Mouse (Mus musculus) heart, adult 18-20 months (tissue): Measurements from ENCODE around the gene Ccdc12. TPM values are rescaled to one million over a fixed set of nuclear protein-coding genes. Genes with fewer than 3 reads are reported as not detected.

Experiments
- DNase-seq, 2 experiments: peaks; one replicate each; pipeline ENCODE4 v3.0.0; 2021 to 2022; ENCODE audit warnings: mixed read lengths in 1 of 2
- total RNA-seq, 2 experiments: library from RNA; stranded (reverse); gene quantifications; 2 replicates each; pipeline ENCODE4 v1.2.3; 2021

The Ccdc12 gene
- total RNA-seq, 2 experiments from 2014 or later: 57.3 to 61.5 TPM

GRCm38 (mm10) chr9:110703951-110704350 lies 47.6 kb downstream of the Ccdc12 start:
- DNase-seq: no peak

DNA sequence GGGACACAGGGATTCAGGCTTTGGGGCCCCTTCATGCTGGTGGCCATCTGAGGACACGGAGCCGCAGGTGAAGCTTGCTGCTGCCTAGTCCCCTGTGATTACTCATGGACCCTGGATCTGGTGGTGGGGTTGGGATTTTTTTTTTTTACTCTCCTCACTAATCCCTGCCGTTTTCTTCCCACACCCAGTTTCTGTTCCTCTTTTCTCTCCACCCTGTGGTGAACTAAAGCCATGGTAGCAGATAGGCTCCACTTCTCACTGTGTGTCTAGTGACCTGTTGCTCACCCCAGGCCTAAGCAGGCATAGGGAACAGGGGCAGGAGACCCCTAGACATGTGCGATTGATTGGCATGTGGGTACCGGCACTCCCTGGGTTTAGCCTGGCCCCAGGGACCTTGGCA lies 50.5 kb downstream of the Ccdc12 start:
- DNase-seq: no peak

GRCm38 (mm10) chr9:110709640-110710258 lies 53.4 kb downstream of the Ccdc12 start:
- DNase-seq: peak; percentile 87 to 92

GRCm38 (mm10) chr9:110711532-110711931 lies 55.2 kb downstream of the Ccdc12 start:
- DNase-seq: no peak

DNA sequence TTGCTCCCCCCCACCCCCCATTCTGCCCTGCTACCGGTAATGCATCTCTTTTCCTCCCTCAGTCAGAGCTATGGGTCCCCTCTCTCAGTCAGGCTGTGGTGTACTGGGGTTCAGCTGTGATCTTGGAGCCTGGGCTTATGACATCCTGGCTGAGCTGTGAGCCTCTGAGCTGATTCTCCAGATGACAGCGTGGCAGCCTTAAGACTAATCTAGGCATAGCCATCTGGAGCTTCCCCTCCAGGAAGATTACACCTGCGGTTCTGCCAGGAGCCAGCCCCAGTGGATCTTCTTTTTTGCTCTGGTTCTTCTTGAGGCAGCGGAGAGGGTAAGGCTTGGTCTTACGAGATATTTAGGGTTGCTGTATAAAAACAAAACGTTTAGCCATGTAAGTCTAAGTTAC lies 55.7 kb downstream of the Ccdc12 start:
- DNase-seq: no peak

DNA sequence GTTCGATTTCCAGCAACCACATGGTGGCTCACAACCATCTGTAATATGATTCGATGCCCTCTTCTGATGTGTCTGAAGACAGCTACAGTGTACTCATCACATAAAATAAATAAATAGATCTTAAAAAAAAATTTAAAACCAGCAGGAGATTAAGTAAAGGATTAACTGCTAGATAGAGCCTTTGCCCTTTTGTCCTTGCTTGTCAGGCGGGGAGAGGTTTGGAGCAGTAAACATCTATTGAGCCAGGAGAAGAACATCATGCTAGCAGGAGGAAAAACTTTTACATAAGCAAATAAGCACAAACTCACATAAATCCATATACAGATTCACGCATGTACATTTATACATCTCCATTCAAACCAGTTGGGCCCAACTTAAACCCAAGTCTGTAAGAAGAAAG lies 56.2 kb downstream of the Ccdc12 start:
- DNase-seq: no peak

GRCm38 (mm10) chr9:110713389-110713788 lies 57.1 kb downstream of the Ccdc12 start:
- DNase-seq: no peak

DNA sequence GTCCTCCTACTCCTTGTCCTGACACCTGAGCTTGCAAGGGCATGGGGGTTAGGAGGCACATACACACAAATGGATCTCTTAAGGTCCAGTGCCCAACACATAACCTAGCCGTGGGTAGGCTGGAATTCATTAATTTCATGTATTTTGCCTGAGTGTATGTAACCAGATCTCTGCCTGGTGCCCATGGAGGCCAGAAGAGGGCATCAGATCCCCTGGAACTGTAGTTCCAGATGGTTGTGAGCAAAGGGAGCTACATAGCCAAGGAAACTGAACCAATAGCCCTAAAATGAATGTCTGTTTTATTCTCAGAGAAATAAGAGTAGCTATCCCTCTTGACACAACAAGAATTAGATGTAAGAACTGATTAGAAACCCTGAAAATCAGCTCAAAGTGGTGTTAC lies 59.1 kb downstream of the Ccdc12 start:
- no peak for DNase-seq

- DNase-seq: peak; percentile 72 to 80
Observed at GRCm38 (mm10) chr9:110716775-110717174, 60.5 kb downstream of the Ccdc12 start.

DNA sequence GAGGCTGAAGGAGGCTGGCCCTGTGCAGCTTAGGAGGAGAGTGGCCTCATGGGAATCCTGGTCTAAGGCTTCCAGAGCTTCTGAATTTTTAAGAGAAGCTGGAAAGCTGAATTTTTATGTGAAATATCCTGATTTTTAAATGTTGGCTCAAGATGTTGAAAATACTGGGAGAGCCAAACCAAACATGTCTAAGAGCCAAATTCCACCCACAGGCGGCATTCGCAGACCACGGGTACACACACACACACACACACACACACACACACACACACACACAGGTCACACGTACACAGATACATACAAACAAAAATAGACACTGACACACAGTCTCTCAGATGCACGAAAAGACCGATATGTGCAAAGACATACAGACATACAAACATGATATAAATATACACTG lies 61.8 kb downstream of the Ccdc12 start:
- no peak for DNase-seq

- DNase-seq: no peak
Observed at GRCm38 (mm10) chr9:110718810-110719209, 62.5 kb downstream of the Ccdc12 start.

GRCm38 (mm10) chr9:110719977-110720376 lies 63.7 kb downstream of the Ccdc12 start:
- no peak for DNase-seq

DNA sequence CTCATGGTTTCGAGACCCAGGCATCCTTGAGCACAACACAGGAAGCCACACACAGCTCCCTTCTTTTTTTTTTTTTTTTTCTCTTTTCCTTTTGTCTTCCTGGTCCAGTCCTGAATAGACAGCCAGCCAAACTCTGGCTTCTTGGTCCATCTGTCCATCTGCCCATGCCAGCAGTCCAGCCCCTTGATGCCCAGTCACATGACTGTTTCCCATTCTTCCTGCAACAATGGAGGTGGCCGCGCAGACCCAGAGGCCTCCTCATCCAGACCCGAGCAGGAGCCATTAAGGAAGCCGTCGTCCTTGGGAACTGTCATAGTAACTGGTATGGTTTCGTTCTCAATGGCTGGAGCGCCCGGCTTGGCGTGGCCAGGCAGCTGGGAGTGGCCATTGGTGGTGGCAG lies 65.8 kb downstream of the Ccdc12 start:
- no peak for DNase-seq

DNA sequence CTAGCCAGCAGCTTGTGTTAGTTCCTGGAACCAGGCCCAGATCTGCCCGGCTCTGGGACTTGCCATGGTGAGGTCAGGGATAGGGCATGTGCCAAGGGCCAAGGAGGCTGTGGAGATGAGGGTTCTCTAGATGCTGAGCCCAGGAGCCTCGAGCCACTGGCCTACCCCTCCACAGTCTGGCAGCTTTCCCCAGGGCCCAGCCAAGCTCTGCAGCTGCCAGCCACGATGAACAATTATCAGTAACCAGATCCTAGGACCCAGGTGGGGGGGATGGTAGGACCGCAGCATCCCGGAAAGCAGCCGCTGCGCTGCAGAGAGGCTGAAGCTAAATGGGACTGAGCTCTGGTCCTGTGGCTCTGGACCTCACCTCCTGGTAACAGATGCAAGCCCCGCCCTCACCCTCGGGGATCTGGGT lies 69.4 kb downstream of the Ccdc12 start:
- peak; percentile 52 to 58 for DNase-seq

- DNase-seq: no peak
Observed at GRCm38 (mm10) chr9:110726867-110727266, 70.6 kb downstream of the Ccdc12 start.

GRCm38 (mm10) chr9:110729841-110730240 lies 73.5 kb downstream of the Ccdc12 start:
- peak in 1 of 2 experiments; percentile 69 for DNase-seq

DNA sequence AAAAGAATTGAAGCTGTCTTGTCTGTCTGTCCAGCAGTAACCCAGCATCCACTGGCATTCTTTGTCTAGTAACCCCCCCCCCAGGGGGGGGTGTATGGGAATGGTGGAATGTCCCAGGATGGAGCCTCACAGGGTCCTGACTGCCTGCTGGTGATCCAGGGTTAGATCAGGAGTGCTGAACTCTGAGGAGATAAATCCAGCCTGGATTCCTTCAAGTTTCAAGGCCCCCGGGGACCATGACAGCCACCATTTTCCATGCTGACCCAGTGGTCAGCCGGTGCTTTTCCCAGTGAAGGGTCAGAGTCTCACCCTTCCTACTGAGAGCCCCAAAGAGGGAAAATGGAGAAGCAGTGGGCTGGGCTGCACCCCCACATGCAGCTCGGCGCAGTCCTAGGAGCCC lies 75.6 kb downstream of the Ccdc12 start:
- DNase-seq: no peak

DNA sequence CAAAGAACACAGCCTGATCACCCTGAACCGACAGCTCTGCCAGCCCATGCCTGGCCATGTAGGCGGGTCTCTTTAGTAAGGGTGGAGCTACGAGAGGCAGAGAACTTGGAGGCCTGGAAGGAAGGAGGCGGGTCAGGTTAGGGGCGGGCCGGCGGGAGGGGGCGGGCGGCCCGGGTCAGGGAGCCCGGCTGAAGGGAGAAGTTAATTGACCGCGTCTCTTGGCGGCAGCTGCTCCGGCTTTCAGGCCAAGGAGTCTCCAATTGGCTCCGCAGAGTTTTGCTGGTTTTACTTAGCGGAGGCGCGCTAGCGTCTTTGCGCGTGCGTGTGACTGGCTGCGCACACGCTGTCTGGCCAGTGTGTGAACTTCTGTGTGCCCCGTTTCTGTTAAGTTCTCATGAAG lies 76.3 kb downstream of the Ccdc12 start:
- DNase-seq: peak; percentile 85 to 93

DNA sequence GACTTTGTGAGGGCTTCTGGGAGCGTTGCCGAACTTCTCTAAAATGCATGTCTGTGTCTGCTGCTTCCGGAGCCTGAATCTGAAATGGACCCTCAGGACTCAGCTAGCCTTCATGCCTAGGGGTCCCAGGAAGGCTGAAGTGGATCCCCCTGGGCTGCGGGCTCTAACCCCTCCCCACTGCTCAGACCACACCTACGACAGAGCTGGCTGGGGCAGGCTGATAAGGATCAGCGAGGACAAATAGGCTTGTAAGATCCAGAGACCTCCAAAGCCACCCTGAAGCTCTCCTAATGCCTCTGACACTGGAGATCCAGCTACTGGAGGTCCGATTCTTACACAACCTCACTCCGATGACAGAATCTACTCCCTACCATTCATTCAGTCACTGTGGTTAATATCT lies 76.8 kb downstream of the Ccdc12 start:
- DNase-seq: no peak

- DNase-seq: no peak
Observed at GRCm38 (mm10) chr9:110734154-110734553, 77.9 kb downstream of the Ccdc12 start.

- DNase-seq: no peak
Observed at GRCm38 (mm10) chr9:110736362-110736761, 80.1 kb downstream of the Ccdc12 start.

GRCm38 (mm10) chr9:110738054-110738453 lies 81.8 kb downstream of the Ccdc12 start:
- no peak for DNase-seq

DNA sequence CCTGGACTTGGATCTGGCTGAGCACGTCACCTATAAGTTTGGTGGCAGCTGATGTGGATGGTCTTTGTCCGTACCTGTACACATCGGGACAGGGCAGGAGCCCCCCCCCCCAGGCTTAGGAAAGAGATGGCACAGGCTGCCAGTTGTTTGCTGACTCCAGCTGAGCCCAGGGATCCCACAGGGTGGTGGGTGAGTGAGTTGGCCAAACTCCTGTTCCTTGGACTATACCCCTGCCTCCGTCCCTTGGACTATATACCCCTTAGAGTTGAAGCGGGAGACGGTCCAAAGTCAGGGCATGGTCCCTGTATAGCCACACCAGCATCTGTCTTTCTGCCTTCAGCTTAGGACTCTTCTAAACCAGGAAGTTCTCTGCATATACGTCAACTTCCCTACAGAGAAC lies 83.7 kb downstream of the Ccdc12 start:
- no peak for DNase-seq

DNA sequence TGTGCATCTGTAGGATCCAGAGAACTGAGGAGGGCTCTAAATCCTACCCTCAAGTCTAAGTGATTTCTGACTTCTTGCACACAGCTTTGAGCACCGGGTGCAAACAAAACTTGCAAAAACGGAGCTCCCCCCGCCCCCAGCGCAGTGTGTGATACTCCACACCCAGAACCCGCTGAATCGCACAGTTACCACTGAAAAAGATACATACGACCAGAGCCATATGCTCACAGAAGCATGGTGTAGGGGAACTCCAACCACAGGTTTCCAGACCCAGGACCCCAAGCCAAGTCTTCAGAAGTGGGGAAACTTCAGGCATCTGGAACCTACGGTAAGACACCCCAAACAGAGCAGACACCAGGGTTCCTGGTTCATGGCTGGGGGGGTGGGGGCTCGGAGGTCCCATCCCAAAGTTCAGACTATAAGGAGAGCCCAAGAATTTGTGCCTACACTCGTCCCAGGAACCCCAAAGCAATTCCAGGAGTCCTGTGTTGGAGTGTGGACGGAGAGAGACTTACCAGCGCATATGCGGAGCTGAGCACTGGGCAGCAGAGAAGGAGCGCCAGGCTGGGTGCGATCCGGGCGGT lies 85.5 kb downstream of the Ccdc12 start, which contains the start of gene Myl3:
Myl3 (plus strand) TSS at position 151 of the 584 bp plus-strand sequence.
- no peak for DNase-seq
